Mouse (Mus musculus) central nervous system, embryonic 14 days (tissue): ENCODE results near the gene Asb16. TPM values are rescaled to one million over a fixed set of nuclear protein-coding genes. Genes with fewer than 3 reads are reported as not detected.

Source experiments
- polyA plus RNA-seq: library from polyadenylated mRNA; depleted of rRNA; stranded (reverse); fragments of >200 nt; gene quantifications from 2 replicates; pipeline ENCODE4 v1.2.3, GENCODE M21; 2012; rRNA removed

Gene Asb16
- polyA plus RNA-seq, result 0.18 and 0.61 TPM in 2 replicates

GRCm38 (mm10) chr11:102268520-102269244 lies at the start of gene Asb16:
Gene Asb16, plus strand, starts transcription at chr11:102268743.

GRCm38 (mm10) chr11:102230006-102230741 lies 38.4 kb upstream of the Asb16 start, which contains the start of gene Hdac5:
Gene Hdac5, minus strand, starts transcription at chr11:102230166.

GRCm38 (mm10) chr11:102248630-102249230 lies 19.8 kb upstream of the Asb16 start, which contains the start of gene BC030867:
Gene BC030867, plus strand, starts transcription at chr11:102248882.

GRCm38 (mm10) chr11:102284501-102285094 lies 16.1 kb downstream of the Asb16 start, which contains the start of gene Tmub2:
Gene Tmub2, plus strand, starts transcription at chr11:102284931.

GRCm38 (mm10) chr11:102296491-102297472 lies 28.2 kb downstream of the Asb16 start, which contains the start of gene Atxn7l3:
Gene Atxn7l3, minus strand, starts transcription at chr11:102296631.

GRCm38 (mm10) chr11:102319410-102319792 lies 50.9 kb downstream of the Asb16 start, which contains the start of gene Ubtf:
Gene Ubtf, minus strand, starts transcription at chr11:102319742.

Other genes starting within 250 kb of the Asb16 start
- gene Mpp3, start 240.3 kb upstream of the Asb16 start, polyA plus RNA-seq, result 43.1 and 46.8 TPM in 2 replicates
- 0.06 and 0.20 TPM in 2 replicates for gene Cd300lg, start 227.2 kb upstream of the Asb16 start, polyA plus RNA-seq
- gene Mpp2, start 180.2 kb upstream of the Asb16 start, polyA plus RNA-seq, result 36.5 and 39.4 TPM in 2 replicates
- gene Ppy, start 167.4 kb upstream of the Asb16 start, polyA plus RNA-seq, result not detected in 2 replicates
- gene Pyy, start 160.9 kb upstream of the Asb16 start, polyA plus RNA-seq, result 1.4 and 3.4 TPM in 2 replicates
- gene Nags, start 123.2 kb upstream of the Asb16 start, polyA plus RNA-seq, result 0.01 and 0.05 TPM in 2 replicates
- 33.3 and 33.4 TPM in 2 replicates for gene Tmem101, start 112.3 kb upstream of the Asb16 start, polyA plus RNA-seq
- 40.8 and 42.9 TPM in 2 replicates for gene Lsm12, start 83.4 kb upstream of the Asb16 start, polyA plus RNA-seq
- gene G6pc3, start 79.1 kb upstream of the Asb16 start, polyA plus RNA-seq, result 51.2 and 51.4 TPM in 2 replicates
- gene Hdac5, start 38.6 kb upstream of the Asb16 start, polyA plus RNA-seq, result 110 and 122 TPM in 2 replicates
- gene BC030867, start 19.9 kb upstream of the Asb16 start, polyA plus RNA-seq, result 6.6 and 7.9 TPM in 2 replicates
- 71.1 and 71.5 TPM in 2 replicates for gene Tmub2, start 16.2 kb downstream of the Asb16 start, polyA plus RNA-seq
- gene Atxn7l3, start 27.9 kb downstream of the Asb16 start, polyA plus RNA-seq, result 98.9 and 102 TPM in 2 replicates
- gene Ubtf, start 51.0 kb downstream of the Asb16 start, polyA plus RNA-seq, result 86.7 and 91.9 TPM in 2 replicates
- 1.8 and 2.4 TPM in 2 replicates for gene Slc4a1, start 97.5 kb downstream of the Asb16 start, polyA plus RNA-seq
- gene Rundc3a, start 124.7 kb downstream of the Asb16 start, polyA plus RNA-seq, result 276 and 292 TPM in 2 replicates
- gene Slc25a39, start 139.2 kb downstream of the Asb16 start, polyA plus RNA-seq, result 104 and 105 TPM in 2 replicates
- gene Grn, start 161.6 kb downstream of the Asb16 start, polyA plus RNA-seq, result 36.2 and 61.6 TPM in 2 replicates
- gene Fam171a2, start 178.9 kb downstream of the Asb16 start, polyA plus RNA-seq, result 166 and 168 TPM in 2 replicates
- gene Itga2b, start 201.4 kb downstream of the Asb16 start, polyA plus RNA-seq, result 4.2 and 6.0 TPM in 2 replicates